ENCODE assay signal across 12 mouse cellular contexts in the genomic region with DNA sequence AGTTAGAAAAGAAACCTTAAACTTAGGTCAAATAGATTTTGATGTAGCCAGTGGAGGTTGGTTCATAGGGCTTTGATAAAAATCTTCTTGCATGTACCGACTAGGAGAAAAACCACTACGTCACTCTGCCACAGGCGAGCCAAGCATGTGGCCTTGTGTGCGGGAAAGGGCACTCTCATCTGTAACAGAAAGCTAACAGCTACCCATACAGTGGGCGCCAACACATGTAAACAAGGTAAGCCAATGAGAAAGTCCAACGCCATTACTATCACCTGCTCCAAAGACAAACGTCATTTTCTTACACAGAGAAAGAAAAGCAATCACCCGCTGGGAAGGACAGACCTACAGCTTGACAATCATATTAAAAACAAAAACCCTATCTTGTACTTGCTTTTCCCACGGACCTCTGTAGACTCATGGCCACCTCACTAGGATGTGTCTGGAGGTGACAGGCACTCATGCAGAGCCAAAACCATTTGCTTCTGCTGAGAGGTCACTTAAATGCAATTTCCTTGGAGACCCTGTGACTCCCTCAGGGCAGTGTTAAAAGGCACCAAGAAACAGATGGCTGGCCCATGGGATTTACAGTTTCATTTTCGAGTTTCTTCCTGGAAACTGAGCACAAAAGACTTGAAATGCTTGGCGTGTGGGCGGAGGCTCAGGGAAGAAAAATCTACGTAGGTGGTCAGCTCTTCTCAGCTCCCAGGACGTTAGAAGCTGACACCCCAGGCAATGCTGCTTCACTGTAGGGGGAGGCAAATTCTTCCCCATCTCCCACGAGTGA.
DNase-seq lines count a peak whose midpoint lies in the region; ATAC-seq and TF ChIP-seq lines count a peak whose summit lies in the region.
"Had no signal": no experiment of that assay in that cellular context is flagged by ENCODE, and none has a peak within 500 bp of the region (broad histone marks: within the 10 kb centered on the region; RNA-seq: fewer than 3 reads in every experiment).

No protein-coding gene starts in this region.

- H3K27ac ChIP-seq in liver, postnatal 0 days (ENCODE audit: low read depth), result 0 out of 2 replicates have a peak overlapping the region, but pooled peaks have one; percentile 12
- no peak overlapping the region for H3K27ac ChIP-seq in neural tube, embryonic 15.5 days (replicated peaks)
- H3K27ac ChIP-seq: liver, embryonic 14.5 days had no signal

- H3K9me3 ChIP-seq in liver, postnatal 0 days (ENCODE audit: low read length), result no peaks in the 10 kb centered on the region
- H3K9me3 ChIP-seq in neural tube, embryonic 15.5 days (replicated peaks), result no peaks in the 10 kb centered on the region
- H3K9me3 ChIP-seq: heart, embryonic 12.5 days had no signal

- H3K27me3 ChIP-seq in liver, postnatal 0 days (ENCODE audit: insufficient read depth, low read length), result no peaks in the 10 kb centered on the region
- H3K27me3 ChIP-seq in neural tube, embryonic 15.5 days (replicated peaks), result no peaks in the 10 kb centered on the region
- H3K27me3 ChIP-seq: heart, embryonic 12.5 days; Patski had no signal

- DNase-seq in liver, postnatal 0 days, result no peak
- no peak for DNase-seq in liver
- peak; percentile 55 for DNase-seq in adrenal gland, postnatal 14 days
- DNase-seq in frontal cortex, postnatal 36 days (ENCODE audit: low spot score in 2 of 2), result peak; percentile 54 to 56
- DNase-seq in right cerebral cortex, postnatal 14 days, result peak; percentile 30
- no peak for DNase-seq in cerebellum, adult 11-12 months
- DNase-seq: cerebellum, adult 18-20 months had no signal

- TF ChIP-seq CTCF in liver, postnatal 0 days (IDR thresholded peaks at IDR 0.05; ENCODE audit: low read depth), result no peak

- H3K4me2 ChIP-seq in liver, postnatal 0 days (ENCODE audit: low read depth, low read length), result no peak overlapping the region
- no peak overlapping the region for H3K4me2 ChIP-seq in neural tube, embryonic 15.5 days
- H3K4me2 ChIP-seq: heart, embryonic 12.5 days had no signal

- TF ChIP-seq EP300 in liver, postnatal 0 days (IDR thresholded peaks at IDR 0.05; ENCODE audit: low read depth), result no peak

- WGBS in liver, postnatal 0 days (ENCODE audit: insufficient replicate concordance), result 77% methylated on average over 15 of the region's 15 CpGs
- WGBS in neural tube, embryonic 15.5 days, result 74% methylated on average over 15 of the region's 15 CpGs

- H3K9ac ChIP-seq in liver, postnatal 0 days (replicated peaks), result no peak overlapping the region
- H3K9ac ChIP-seq in neural tube, embryonic 15.5 days (replicated peaks), result no peak overlapping the region
- H3K9ac ChIP-seq: heart, embryonic 12.5 days; liver, embryonic 14.5 days had no signal

- H3K36me3 ChIP-seq in liver, postnatal 0 days (replicated peaks; ENCODE audit: insufficient read depth, low read length), result peaks cover 22% of the 10 kb centered on the region
- H3K36me3 ChIP-seq in neural tube, embryonic 15.5 days, result peaks cover 28% of the 10 kb centered on the region

- ATAC-seq in liver, postnatal 0 days, result no peak
- ATAC-seq in neural tube, embryonic 15.5 days (ENCODE audit: low FRiP score), result no peak
- ATAC-seq: midbrain, embryonic 16.5 days; Patski had no signal

- H3K4me1 ChIP-seq in liver, postnatal 0 days (ENCODE audit: insufficient read depth), result no peaks in the 10 kb centered on the region
- no peaks in the 10 kb centered on the region for H3K4me1 ChIP-seq in neural tube, embryonic 15.5 days
- H3K4me1 ChIP-seq: heart, embryonic 12.5 days had no signal

- H3K4me3 ChIP-seq in liver, postnatal 0 days (ENCODE audit: low read depth, low read length), result no peak overlapping the region
- no peak overlapping the region for H3K4me3 ChIP-seq in neural tube, embryonic 15.5 days (replicated peaks)
- H3K4me3 ChIP-seq: heart, embryonic 12.5 days had no signal

Comparison
In these comparisons a context has a peak if more than half of its experiments do, and no peak if none do; other contexts are left out.
1. DNase-seq: peak in adrenal gland, postnatal 14 days (single experiment), frontal cortex, postnatal 36 days (2 of 2) and right cerebral cortex, postnatal 14 days (single experiment); none in liver, postnatal 0 days (single experiment), liver (single experiment) and cerebellum, adult 11-12 months (single experiment).